Mouse (Mus musculus): ENCODE results near the gene Gstp3.
"Not testable (repeated sequence)": the region's sequence is repeated elsewhere in the genome, so short reads cannot be mapped to it uniquely, and the experiment has no call there.

Gene Gstp3

DNA sequence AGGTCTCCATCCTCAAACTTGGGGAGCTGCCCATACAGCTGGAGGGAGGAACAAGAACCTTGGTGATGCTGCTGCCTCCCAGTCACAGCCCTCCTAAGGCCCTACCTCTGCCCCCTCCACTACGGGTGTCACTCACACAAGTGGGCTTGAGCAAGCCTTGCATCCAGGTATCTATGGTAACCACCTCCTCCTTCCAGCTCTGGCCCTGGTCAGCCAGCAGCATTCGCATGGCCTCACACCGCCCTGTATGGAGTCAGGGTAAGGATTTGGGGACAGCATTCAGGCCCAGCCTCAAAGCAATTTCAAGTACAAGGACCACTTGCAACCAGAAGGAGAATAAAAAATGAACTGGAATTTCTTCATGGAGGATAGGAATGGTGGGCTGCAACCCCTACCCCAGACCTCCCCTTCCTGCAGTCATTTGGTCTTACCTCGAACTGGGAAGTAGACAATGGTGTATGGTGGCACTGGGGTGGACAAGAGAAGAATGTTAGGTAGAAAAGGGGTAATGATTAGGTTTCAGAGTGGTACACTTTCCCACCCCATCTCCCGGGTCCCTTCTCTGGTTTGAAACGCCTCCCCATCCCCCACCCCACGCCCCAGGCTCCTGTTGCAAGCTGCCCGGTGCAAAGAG, 22.1 kb downstream of the Gstp3 start:
- DNase-seq (ENCODE audit: low spot score), result not testable (repeated sequence)

DNA sequence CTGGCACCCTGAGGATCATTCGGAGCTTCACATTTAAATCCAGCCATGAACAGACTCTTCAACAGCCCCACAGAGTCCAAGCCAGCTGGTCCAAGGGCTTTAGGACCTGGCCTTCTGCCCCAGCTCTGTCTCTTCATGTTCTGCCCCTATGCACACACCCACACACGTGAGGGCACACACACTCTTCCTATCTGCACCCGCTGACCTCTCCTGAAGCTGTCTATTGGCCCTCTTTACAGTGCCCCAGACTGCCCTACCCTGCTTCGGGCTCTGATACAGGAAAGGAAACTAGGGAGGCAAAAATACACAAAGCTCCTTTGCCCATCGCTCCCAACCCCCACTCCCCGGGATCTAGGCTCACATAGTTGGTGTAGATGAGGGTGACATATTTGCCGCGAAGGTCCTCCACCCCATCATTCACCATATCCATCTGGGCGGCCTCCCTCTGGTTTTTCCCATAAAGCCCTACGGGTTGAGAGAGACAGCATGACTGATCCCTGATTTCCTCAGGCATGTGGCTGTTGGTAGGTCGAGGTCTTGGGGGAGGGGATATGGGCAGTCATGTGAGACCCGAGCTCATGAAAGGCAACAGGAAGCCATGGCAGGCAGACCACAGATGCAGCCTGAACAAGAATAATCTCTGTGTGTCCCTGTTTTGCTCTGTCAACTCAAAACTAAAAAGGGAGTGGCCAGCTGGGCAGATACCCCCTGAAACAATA, 22.9 kb downstream of the Gstp3 start:
- no peak for DNase-seq (ENCODE audit: low spot score)

DNA sequence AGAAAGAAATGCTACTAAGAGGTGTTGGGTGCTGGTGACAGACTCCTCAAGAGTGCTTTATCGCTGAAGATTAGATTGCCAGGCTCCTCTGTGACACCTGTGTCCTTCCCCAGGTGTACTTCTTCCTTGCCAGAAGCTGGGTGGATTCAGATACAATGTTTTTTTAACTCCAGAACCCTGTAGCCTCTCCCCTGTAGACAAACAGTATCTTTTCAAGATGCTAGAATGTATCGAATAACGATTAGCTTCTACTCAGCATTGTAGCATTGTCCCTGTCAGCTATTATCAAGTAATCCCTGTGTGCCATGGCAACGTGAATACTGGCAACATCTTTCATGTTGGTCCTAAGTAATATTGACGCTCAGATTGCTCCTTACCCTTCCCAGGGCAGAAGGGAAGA, 25.6 kb downstream of the Gstp3 start:
- DNase-seq (ENCODE audit: low spot score), result no peak

DNA sequence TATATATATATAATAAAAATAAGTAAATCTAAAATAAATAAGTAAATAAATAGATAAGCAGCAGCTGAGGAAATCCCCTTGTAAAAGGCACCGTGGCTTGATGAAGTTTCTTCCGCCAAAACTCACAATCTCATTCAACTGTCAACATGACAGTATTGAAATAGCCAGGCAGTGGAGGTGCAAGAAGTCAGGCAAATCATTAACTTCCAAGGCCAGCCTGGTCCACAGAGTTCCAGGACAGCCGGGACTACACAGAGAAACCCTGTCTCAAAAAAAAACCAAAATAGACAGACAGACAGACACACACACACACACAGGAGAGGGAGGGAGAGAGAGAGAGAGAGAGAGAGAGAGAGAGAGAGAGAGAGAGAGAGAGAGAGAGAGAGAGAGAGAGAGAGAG, 26.1 kb downstream of the Gstp3 start:
- no peak for DNase-seq (ENCODE audit: low spot score)

DNA sequence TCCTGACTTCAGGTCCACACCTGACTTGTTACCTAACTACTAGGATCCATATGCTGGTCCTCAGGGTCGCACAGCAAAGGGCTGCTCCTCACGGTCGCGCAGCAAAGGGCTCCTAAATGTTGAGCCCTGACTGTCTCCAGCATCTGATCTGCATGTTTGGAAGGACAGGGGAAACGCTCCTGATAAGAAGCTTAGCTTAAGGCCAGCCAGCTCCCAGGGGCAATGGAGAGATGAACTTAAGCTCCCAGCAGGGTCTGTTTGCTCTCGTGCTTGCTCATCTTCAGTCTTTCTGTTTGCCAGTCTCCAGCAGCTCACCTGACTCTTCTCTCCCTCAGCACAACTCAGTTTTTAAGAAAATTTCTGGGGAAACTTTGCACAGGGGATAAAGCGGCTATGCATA, 26.7 kb downstream of the Gstp3 start:
- no peak for DNase-seq (ENCODE audit: low spot score)

DNA sequence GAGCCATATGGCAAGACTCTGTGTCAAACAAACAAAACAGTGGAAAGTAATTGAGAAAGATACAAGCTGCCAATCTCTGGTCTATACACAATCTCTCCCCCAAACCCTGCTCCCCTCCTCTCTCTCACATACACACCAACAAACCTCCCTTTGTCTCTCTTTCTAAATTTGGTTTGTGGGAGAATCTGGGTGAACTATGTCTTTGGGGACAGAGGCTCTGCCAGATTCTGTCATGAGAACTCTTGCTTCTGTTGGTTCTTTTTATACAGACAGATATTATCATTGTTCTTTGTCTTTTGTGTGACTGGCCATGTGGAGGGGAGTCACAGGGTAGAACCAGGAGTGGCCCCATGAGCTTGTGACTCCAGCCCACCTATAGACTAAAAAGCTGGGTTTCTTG, 31.8 kb downstream of the Gstp3 start:
- DNase-seq (ENCODE audit: low spot score), result no peak

DNA sequence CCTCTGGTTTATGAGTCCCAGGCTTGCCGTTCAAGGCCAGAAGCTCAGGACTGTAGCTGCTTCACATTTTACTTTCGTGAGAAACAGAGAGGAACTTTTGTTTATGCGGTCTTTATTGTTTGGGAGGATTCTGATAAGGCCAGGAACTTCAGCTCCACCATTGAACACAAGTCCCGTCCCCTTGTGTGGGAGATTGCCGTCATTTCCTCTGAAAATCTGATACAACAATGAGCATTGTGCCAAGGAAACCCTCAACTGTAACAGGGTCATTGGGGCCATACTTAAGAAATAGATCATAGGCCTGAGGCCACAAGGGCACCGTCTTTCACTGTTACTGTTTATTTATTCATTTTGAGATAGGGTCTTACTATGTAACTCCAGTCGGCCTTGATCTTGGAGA, 36.2 kb downstream of the Gstp3 start:
- DNase-seq (ENCODE audit: low spot score), result no peak

DNA sequence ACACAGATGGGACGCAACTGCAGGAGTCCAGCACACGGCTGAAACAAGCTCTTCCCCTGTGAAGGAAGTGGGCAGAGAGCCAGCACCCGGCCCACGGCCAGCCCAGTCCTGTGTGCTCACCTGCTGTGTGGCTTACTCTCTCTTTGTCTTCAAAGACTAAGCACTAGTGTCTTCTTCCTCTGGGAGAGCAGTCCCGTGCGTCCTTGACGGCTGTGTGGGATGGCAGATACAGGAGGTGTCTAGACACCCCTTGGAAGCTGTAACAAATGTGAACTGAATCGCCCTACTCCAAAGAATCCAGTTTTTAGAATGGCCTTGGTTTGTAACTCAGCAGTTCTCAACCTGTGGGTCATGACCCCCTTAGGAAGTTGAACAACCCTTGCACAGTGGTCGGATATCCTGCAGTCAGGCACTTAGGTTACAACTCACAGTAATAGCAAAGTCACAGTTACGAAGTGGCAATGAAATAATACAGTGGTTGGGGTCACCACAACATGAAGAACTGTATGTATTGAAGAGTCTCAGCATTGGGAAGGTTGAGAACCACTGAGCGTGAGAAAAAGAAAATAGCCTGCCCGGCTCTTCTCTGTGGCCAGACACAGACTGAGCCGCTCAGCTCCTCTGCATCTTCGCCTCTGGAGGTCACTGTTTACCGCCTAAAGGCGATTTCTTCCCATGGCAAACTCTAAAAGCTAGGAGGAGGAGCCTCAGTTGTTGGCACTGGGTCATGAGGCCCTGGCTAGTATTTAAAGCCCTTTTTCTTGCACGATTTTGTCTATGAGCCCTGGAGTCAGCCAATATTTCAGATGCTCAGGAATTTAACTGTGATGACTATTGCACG, 40.4 kb downstream of the Gstp3 start:
- peak; percentile 81 for DNase-seq (ENCODE audit: low spot score)

DNA sequence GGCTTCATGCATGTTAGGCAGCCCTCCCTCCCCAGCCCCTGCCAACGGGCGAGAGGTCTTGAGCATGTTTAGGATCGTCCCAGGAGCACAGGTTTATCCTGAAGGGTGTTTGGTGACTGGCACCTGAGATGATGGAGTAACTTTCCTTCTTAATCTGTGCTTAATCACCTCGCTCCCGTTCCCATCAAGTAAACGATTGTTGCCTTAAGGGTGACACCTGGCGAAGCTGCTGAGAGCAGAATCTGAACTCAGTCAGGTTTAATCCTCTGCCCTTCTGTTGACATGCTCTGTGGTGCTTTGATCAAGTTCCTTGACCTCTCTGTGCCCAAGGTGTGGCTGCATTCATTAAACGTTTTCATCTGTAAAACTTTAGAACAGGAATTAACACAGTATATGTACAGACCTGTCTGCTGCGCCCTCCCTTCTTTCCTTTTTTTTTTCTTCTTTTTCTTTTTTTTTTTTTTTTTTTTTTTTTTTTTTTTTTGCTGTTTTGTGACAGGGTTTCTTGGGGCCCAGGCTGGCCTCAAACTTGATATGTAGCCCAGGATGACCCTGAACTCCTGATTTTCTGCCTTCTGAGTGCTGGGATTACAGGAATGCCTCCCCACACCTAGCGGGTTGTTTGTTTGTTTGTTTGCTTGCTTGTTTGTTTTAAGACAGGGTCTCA, 41.3 kb downstream of the Gstp3 start:
- DNase-seq (ENCODE audit: low spot score), result no peak

DNA sequence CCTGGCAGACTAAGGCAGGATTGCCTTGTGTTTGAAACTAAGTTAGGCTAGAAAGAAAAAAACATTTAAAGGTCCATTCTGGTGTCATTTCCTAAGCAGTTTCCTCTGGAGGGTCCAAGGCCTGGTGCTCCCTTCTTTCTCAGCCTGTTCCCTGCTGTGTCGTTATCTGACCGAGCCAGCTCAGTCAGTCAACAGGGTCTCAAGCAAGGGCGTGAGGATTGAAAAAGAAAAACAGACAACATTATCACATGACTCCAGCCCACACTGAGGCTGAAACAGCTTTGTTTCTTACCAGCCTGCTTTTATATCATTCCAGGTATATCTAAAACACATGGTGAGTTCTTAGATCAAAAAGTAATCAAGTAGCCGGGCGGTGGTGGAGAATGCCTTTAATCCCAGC, 43.7 kb downstream of the Gstp3 start:
- no peak for DNase-seq (ENCODE audit: low spot score)

DNA sequence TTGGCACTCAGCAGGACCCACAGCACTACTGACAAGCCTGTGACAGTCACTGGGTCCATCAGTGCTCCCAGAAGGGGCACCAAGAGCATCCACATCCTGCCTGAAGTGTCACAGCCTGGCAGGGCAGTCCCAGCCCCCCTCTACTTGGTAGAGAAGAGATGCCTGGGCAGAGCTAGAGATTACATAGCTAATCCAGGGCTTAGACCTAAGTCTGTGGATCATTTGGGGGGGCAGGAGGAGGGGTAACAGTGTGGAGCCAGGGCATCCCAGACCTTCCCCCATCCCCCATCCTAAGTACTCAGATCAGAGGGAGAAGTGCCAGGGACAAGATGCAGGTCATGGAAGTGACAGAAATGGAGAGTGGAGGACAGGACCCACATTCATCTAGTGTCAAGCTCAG, 44.6 kb downstream of the Gstp3 start:
- no peak for DNase-seq (ENCODE audit: low spot score)

DNA sequence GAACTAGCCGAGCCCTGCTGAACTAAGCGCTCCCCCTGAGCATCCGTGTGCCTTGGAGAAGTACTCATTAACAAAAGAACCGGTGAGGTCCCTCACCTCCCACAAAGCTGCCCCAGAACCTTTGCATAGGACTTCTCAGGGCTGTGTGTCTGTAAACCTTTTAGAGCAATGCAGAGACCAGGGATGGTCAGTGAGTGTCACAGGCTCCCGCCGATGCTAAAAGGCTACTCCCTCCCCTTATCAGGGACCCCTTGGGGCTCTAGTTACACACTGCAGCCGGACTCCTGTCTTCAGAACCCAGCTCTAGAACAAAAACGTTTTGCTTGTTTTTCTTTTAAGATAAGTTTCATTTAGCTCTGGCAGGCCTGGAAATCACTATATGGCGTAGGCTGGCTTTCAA, 46.3 kb downstream of the Gstp3 start:
- no peak for DNase-seq (ENCODE audit: low spot score)

DNA sequence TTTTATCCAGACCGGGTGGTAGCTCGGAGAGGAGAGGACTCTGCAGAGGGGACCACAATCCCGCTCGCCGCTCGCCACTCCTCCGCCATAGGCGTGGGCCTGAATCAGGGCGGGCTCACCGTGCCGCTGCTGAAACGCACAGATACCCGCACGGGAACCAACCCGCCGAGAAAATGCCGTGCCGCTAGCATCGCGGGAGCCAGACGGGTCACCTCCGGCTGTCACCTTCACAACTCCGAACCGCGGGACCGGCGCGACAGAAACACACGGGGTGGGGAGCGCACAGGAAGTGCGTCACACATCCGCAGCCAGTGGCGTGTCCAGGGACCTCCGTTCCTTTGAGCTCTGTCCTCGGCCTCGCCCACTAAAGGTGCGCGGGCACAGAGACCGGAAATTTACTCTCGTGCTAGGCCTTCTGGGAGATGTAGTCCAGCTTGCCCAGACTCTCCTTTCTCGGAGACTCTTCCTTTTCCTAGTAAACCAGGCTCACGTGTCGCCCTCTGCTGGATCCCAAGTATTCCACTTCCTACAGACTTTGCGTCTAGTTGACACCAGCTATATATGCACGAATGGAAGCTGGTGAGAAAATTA, 46.8 kb downstream of the Gstp3 start, which contains the start of gene Ndufv1:
Gene Ndufv1, minus strand, starts transcription at position 375 of the 591 bp plus-strand sequence.
- DNase-seq (ENCODE audit: low spot score), result peak; percentile 97

DNA sequence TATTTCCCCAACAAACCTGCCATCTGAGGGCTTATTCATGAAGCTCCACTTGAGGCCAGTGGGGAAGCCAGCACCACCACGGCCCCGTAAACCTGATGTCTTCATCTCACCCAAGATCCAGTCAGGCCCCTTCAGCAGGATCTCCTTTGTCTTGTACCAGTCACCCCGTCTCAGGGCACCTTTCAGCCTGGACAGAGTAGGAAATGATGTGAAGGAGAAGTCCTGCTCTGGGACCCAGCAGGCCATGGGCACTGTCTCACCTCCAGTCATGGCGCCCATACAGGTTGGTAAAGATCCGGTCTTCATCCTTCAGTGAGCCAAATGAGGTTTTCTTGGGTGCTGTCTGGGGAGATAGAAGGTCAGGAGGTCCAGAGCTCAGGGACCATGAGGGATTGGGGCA, 48.3 kb downstream of the Gstp3 start:
- DNase-seq (ENCODE audit: low spot score), result no peak
